Mouse (Mus musculus): ENCODE data around the gene Cox16.

- TF ChIP-seq CTCF (IDR thresholded peaks at IDR 0.05; ENCODE audit: low read depth, low read length): no peak
- TF ChIP-seq POLR2A (IDR thresholded peaks at IDR 0.05; ENCODE audit: extremely low read depth, insufficient read depth, low read length): no peak
Measured at GRCm38 (mm10) chr12:81483656-81484055, 1.3 kb downstream of the Cox16 start.
